Mouse (Mus musculus): ENCODE results near the gene Cuedc2.

DNA sequence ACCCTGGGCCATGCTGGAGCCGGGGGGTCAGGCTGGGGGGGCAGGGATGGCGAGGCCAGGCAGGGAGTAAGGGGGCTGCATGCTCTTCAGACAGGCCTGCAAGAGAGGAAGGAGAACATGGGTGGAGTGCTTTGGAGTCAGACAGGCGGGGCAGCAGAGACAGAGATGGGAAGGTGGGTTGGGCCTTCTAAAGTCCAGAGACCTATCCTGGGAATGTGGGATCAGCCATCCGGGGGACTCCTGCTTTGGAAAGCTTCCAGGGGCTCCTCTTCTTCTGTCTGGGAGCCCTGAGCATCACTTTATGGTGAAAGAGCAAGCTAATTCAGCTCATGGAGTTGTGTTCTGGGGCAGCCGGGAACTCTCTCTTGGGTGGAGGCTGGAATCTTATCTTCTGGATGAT is 13.6 kb downstream of the Cuedc2 start:
- TF ChIP-seq POLR2A (IDR thresholded peaks at IDR 0.05; ENCODE audit: low read depth, low read length) (no peak), CTCF (conservative IDR thresholded peaks at IDR 0.05; ENCODE audit: insufficient read depth, insufficient read length, low read depth, low read length) (no peak)

Data from kidney, adult 2 months (tissue).